Mouse (Mus musculus) spleen, postnatal 4 days (tissue): ENCODE measurements around the gene Mcoln2.

Experiments used
- DNase-seq, 2 experiments: peaks; one replicate each; pipeline ENCODE4 v3.0.0; 2022; ENCODE audit warnings: low spot score in 2 of 2

Gene Mcoln2

DNA sequence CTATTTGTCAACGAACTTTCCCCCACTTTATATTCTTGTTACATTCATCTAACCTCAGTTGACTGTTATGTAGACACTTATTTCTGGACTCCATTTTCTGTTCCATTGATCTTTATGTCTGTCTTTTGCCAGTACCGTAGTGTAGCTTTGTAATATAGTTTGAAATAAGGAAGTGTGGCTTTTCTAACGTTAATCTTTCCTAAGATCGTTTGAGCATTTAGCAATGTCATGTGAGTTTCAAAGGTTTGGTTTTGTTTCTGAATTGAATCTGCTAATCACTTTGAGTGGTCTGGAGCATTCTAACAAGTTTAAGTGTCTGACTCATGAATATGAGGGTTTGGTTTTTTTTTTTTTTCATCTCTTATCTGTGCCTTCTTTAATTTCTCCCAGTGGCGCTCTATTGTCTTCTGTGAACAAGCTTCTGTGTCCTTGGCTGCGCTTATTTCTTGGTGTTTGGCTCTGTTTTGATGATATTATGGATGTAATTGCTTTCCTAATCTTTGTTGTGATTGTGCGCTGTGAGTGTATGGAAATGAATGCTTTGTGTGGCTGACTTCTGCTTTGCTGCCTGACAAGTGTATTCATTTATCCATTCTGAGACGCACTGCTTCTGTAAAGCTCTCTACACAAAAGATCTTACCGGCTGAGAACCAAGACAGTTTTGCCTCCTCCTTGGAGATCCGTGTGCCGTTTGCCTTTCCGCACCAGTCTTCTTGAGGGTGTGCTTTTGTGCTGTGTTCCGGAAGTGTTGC is 79.1 kb downstream of the Mcoln2 start:
- no peak for DNase-seq

DNA sequence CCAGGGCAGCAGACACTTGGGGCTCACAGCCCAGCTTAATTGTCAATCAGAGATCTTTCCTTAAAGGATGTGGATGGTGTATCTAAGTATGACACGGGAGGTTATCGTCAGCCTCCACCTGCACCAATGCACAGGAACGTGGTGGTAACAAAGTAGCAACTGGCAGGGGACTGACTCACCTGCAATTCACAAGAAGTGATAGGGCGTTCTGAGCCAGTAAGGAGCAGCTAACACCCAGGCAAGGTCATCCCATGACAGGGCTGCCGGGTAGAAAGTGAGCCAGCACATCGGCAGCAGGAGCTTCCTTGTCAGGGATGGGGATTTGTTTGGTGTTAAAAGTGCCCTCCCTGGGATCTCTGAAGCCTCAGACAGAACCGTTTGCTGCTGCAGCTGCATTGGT is 83.1 kb downstream of the Mcoln2 start:
- DNase-seq: no peak

DNA sequence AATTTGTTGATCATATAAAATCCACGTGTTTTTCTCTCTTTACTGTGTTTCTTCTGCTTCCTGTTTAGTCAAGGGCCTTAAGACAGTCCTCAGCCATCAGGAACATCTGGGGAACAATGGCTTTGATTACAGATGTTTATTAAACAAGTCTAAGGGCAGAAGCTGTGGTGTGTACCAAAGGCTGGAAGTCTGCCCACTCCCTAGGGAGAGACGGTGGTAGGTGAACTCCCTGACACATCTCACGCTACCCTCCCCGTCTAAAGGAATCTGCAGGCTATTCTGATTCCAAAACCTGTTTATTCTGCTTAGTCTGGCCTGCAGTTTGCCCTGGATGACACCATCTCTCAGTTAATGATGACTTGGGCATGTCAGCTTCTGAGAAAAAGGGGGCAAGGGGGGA is 84.1 kb downstream of the Mcoln2 start:
- no peak for DNase-seq

DNA sequence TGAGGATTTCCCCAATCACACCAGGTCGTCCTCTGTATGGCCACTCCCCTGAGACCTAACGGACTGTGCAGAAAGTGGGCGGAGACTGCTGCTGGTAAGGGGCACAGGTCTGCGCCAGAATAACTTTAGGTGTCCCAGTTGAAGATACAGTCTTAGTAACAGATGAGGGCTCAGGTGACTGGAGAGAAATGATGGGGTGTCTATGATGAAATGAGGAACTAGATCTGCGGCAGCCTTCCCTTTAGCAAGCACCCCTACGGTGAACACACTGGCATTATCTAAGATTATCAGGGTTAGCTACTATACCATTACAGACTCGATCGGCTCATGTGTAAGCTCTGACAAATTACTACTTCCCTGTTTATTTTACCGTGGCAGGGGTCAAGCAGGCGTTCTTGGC is 84.9 kb downstream of the Mcoln2 start:
- DNase-seq: no peak

DNA sequence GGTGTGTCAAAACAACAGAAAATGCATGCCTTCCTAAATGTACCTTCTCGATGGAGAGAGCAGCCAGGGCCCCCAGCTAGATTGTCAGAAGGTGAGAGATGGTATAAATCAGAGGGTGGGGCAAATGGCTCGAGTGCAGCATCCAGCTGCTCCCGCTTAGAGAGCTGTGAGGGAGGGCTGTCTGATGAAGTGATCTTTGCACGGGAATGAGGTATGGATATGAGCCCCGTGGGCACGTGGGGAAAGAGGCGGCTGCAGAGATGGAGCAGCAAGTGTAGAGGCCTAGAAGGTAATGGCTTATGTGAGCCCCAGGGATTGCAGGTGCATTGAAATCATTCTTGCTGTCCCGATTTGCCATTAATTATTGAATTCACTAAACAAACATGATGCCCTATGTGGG is 86.6 kb downstream of the Mcoln2 start:
- no peak for DNase-seq

DNA sequence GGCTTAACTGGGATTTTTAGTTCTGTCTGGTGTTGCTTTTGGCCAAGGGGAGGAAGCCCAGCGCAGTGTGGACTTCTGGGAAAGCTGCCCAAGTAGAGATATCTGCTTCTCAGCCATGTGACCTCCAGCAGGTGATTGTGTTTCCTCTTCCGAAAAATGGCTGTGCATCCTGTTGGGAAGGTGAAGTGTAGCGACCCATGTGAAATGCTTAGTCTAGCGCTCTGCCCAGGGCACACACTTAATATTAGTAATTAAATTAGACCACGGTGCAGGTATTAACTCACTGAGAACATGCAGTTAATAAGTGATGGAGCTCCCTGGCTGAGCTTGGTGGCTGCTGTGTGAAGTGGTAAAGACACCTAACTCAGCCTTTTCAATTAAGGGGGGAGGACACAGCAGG is 88.0 kb downstream of the Mcoln2 start:
- DNase-seq: no peak

DNA sequence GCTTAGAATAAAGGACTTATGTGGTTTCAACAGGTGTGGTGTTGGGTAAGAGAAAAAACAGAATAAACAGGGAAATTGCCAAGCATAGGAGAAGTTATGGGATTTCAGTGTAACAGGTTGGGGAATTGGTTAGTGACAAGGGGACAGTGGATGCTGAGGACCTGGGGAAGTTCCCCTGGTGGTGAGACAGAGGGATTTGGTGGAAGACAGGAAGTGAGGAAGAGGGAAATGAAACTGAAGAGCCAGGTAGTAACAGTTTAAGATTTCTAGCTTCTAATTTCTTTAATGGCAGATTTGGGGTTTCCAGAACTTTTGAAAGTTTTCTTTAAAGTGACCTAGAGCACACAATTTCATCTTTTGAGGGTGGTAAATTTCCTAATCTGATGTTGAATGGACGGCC is 95.0 kb downstream of the Mcoln2 start:
- no peak for DNase-seq
